Comparison of ENCODE assay signal across 9 mouse cellular contexts in the genomic region with DNA sequence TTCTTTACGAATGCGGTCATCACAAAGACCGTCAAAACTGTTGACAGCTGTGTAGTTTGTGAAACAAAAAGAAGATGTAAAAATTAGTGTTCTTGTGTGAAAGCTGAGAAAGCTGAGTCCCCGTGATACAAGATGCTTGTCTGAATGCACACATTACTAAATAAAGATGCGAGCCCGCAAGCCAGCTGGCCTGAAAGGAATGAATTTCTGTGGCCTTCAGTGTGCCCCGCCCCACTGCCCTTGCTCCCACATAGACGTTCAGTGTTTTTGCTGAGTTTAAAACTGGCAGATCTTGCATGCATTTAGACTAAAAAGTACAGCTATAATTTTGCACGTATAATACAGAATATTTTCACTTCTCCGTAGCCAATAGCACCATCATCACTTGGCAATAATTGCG.
"Had no signal": no experiment of that assay in that cellular context is flagged by ENCODE, and none has a peak within 500 bp of the region (broad histone marks: within the 10 kb centered on the region; RNA-seq: fewer than 3 reads in every experiment).

No protein-coding gene starts in this region.

- DNase-seq: kidney, adult 8-10 months; kidney, postnatal 25 days; layer of hippocampus, adult 9-11 months; layer of hippocampus, postnatal 36 days; lung, postnatal 36 days; right cerebral cortex, adult 18-20 months; right cerebral cortex, postnatal 25 days; thymus, adult 18-20 months; thymus, postnatal 14 days had no signal
